Mouse (Mus musculus) kidney, embryonic 15.5 days (tissue): Measurements from ENCODE around the gene Otor. TPM values are rescaled to one million over a fixed set of nuclear protein-coding genes. Genes with fewer than 3 reads are reported as not detected.
A peak's percentile ranks its signal among the peaks of the same experiment; 100 is the strongest.

ENCODE experiments used
- ATAC-seq: fragments of 200-750 bp; cut with Nextera tagmentation; replicated peaks from 2 replicates; pipeline ENCODE4 v1.8.0; 2017; ENCODE audit warnings: moderate TSS enrichment; ENCODE audit not compliant: low FRiP score
- H3K27ac ChIP-seq: fragments of 300-500 bp; sonication (generic); 2 replicates; pipeline ENCODE4 v1.5.1; 2015; ENCODE audit warnings: mild to moderate bottlenecking, inconsistent platforms
- H3K27me3 ChIP-seq: fragments of 300-500 bp; sonication (generic); 2 replicates; pipeline ENCODE4 v1.6.1; 2015; ENCODE audit warnings: inconsistent platforms
- H3K36me3 ChIP-seq: fragments of 300-500 bp; sonication (generic); 2 replicates; pipeline ENCODE4 v1.6.1; 2015; ENCODE audit warnings: inconsistent platforms
- H3K4me1 ChIP-seq: fragments of 300-500 bp; sonication (generic); 2 replicates; pipeline ENCODE4 v1.6.1; 2015; ENCODE audit warnings: inconsistent platforms
- H3K4me2 ChIP-seq: fragments of 300-500 bp; sonication (generic); 2 replicates; pipeline ENCODE4 v1.6.1; 2015; ENCODE audit warnings: moderate library complexity, mild to moderate bottlenecking, inconsistent platforms
- H3K4me3 ChIP-seq: fragments of 300-500 bp; sonication (generic); replicated peaks from 2 replicates; pipeline ENCODE4 v1.5.1; 2015; ENCODE audit warnings: mild to moderate bottlenecking, inconsistent platforms
- H3K9ac ChIP-seq: fragments of 300-500 bp; sonication (generic); 2 replicates; pipeline ENCODE4 v1.6.1; 2015; ENCODE audit warnings: mild to moderate bottlenecking, inconsistent platforms
- H3K9me3 ChIP-seq: fragments of 300-500 bp; sonication (generic); replicated peaks from 2 replicates; pipeline ENCODE4 v1.6.1; 2016; ENCODE audit warnings: inconsistent platforms
- WGBS: fragments of 180-500 bp; shearing (Covaris S2); methylation state at CpG from one replicate; pipeline ENCODE4 v1.1.7; 2015; ENCODE audit warnings: mixed read lengths; 5-methylcytosine and 5-hydroxymethylcytosine counted together
- polyA plus RNA-seq: library from polyadenylated mRNA; unstranded; fragments of >200 nt; fragmentation: Nextera tagmentation; extraction: Ambion mirVana; gene quantifications from 2 replicates; pipeline ENCODE4 v1.2.1, GENCODE M21; 2015

Otor gene
- polyA plus RNA-seq, 1 experiment from 2014 or later = 0.32 TPM

- 50% methylated on average over 3 of the region's 3 CpGs for WGBS
- H3K27ac ChIP-seq = peak overlapping the region; percentile 66
- no peaks in the 10 kb centered on the region for H3K9me3 ChIP-seq
- no peak overlapping the region for H3K9ac ChIP-seq
- H3K4me2 ChIP-seq = no peak overlapping the region
- H3K27me3 ChIP-seq = no peaks in the 10 kb centered on the region
- H3K4me1 ChIP-seq = no peaks in the 10 kb centered on the region
- no peak; the same call in 1 of the 2 replicates for ATAC-seq
- no peaks in the 10 kb centered on the region for H3K36me3 ChIP-seq
- H3K4me3 ChIP-seq = no peak overlapping the region
These were observed 3.4 kb downstream of the Otor start for GRCm38 (mm10) chr2:143081693-143082092.

GRCm38 (mm10) chr2:143084852-143085397, 6.7 kb downstream of the Otor start:
- Histone ChIP-seq H3K9ac (no peak overlapping the region), H3K27ac (no peak overlapping the region), H3K36me3 (no peaks in the 10 kb centered on the region), H3K4me1 (no peaks in the 10 kb centered on the region), H3K4me3 (no peak overlapping the region), H3K4me2 (no peak overlapping the region), H3K9me3 (no peaks in the 10 kb centered on the region), H3K27me3 (no peaks in the 10 kb centered on the region)
- 62% methylated on average over 2 of the region's 2 CpGs for WGBS
- no peak for ATAC-seq

GRCm38 (mm10) chr2:143089866-143090265, 11.6 kb downstream of the Otor start:
- WGBS = 51% methylated on average over 8 of the region's 8 CpGs
- H3K9ac ChIP-seq = no peak overlapping the region
- H3K9me3 ChIP-seq = no peaks in the 10 kb centered on the region
- H3K4me1 ChIP-seq = no peaks in the 10 kb centered on the region
- no peaks in the 10 kb centered on the region for H3K36me3 ChIP-seq
- H3K4me3 ChIP-seq = no peak overlapping the region
- H3K4me2 ChIP-seq = no peak overlapping the region
- H3K27me3 ChIP-seq = 0 out of 2 replicates have a peak, but pooled peaks cover 4% of the 10 kb centered on the region
- ATAC-seq = no peak
- no peak overlapping the region for H3K27ac ChIP-seq

GRCm38 (mm10) chr2:143093726-143094125, 15.5 kb downstream of the Otor start:
- H3K4me3 ChIP-seq = no peak overlapping the region
- no peak overlapping the region for H3K9ac ChIP-seq
- H3K4me1 ChIP-seq = no peaks in the 10 kb centered on the region
- no peak overlapping the region for H3K27ac ChIP-seq
- H3K9me3 ChIP-seq = no peaks in the 10 kb centered on the region
- H3K27me3 ChIP-seq = 0 out of 2 replicates have a peak, but pooled peaks cover 4% of the 10 kb centered on the region
- WGBS = 18% methylated on average over 6 of the region's 6 CpGs
- H3K4me2 ChIP-seq = no peak overlapping the region
- H3K36me3 ChIP-seq = no peaks in the 10 kb centered on the region
- ATAC-seq = peak; percentile 92

- Histone ChIP-seq H3K9me3 (no peaks in the 10 kb centered on the region), H3K4me2 (no peak overlapping the region), H3K9ac (no peak overlapping the region), H3K27ac (no peak overlapping the region), H3K4me3 (no peak overlapping the region), H3K4me1 (no peaks in the 10 kb centered on the region), H3K27me3 (0 out of 2 replicates have a peak, but pooled peaks cover 4% of the 10 kb centered on the region), H3K36me3 (no peaks in the 10 kb centered on the region)
- 62% methylated on average over 6 of the region's 6 CpGs for WGBS
- ATAC-seq = no peak
These were observed 16.5 kb downstream of the Otor start for GRCm38 (mm10) chr2:143094761-143095160.

GRCm38 (mm10) chr2:143097170-143097569, 18.9 kb downstream of the Otor start:
- Histone ChIP-seq H3K9ac (no peak overlapping the region), H3K27ac (no peak overlapping the region), H3K4me3 (no peak overlapping the region), H3K4me2 (no peak overlapping the region), H3K36me3 (no peaks in the 10 kb centered on the region), H3K27me3 (0 out of 2 replicates have a peak, but pooled peaks cover 4% of the 10 kb centered on the region), H3K4me1 (no peaks in the 10 kb centered on the region), H3K9me3 (no peaks in the 10 kb centered on the region)
- no peak for ATAC-seq
- WGBS = 79% methylated on average over 1 of the region's 1 CpGs

- H3K27ac ChIP-seq = no peak overlapping the region
- no peaks in the 10 kb centered on the region for H3K36me3 ChIP-seq
- H3K4me3 ChIP-seq = no peak overlapping the region
- no peak for ATAC-seq
- no peaks in the 10 kb centered on the region for H3K4me1 ChIP-seq
- H3K4me2 ChIP-seq = no peak overlapping the region
- no peaks in the 10 kb centered on the region for H3K27me3 ChIP-seq
- 88% methylated on average over 1 of the region's 1 CpGs for WGBS
- no peak overlapping the region for H3K9ac ChIP-seq
- H3K9me3 ChIP-seq = no peaks in the 10 kb centered on the region
These were observed 35.6 kb downstream of the Otor start for GRCm38 (mm10) chr2:143113859-143114258.

GRCm38 (mm10) chr2:143114716-143115115, 36.4 kb downstream of the Otor start:
- no peaks in the 10 kb centered on the region for H3K36me3 ChIP-seq
- H3K4me1 ChIP-seq = no peaks in the 10 kb centered on the region
- H3K9me3 ChIP-seq = no peaks in the 10 kb centered on the region
- no peak overlapping the region for H3K4me3 ChIP-seq
- 75% methylated on average over 4 of the region's 4 CpGs for WGBS
- no peak overlapping the region for H3K4me2 ChIP-seq
- H3K27me3 ChIP-seq = no peaks in the 10 kb centered on the region
- no peak overlapping the region for H3K9ac ChIP-seq
- H3K27ac ChIP-seq = no peak overlapping the region
- no peak for ATAC-seq

- WGBS = 54% methylated on average over 3 of the region's 3 CpGs
These were observed 39.2 kb downstream of the Otor start for GRCm38 (mm10) chr2:143117453-143117852.

GRCm38 (mm10) chr2:143118221-143118620, 39.9 kb downstream of the Otor start:
- Histone ChIP-seq H3K4me1 (no peaks in the 10 kb centered on the region), H3K9ac (no peak overlapping the region), H3K27me3 (no peaks in the 10 kb centered on the region), H3K27ac (no peak overlapping the region), H3K36me3 (no peaks in the 10 kb centered on the region), H3K4me3 (no peak overlapping the region), H3K4me2 (no peak overlapping the region), H3K9me3 (no peaks in the 10 kb centered on the region)
- ATAC-seq = no peak
- 69% methylated on average over 7 of the region's 7 CpGs for WGBS

More at GRCm38 (mm10) chr2:143117453-143117852, 39.2 kb downstream of the Otor start:
- Histone ChIP-seq H3K27me3 (no peaks in the 10 kb centered on the region), H3K4me3 (no peak overlapping the region), H3K36me3 (no peaks in the 10 kb centered on the region), H3K27ac (no peak overlapping the region), H3K4me2 (no peak overlapping the region), H3K9me3 (no peaks in the 10 kb centered on the region), H3K9ac (no peak overlapping the region), H3K4me1 (no peaks in the 10 kb centered on the region)
- no peak for ATAC-seq

GRCm38 (mm10) chr2:143131098-143131646, 52.9 kb downstream of the Otor start:
- no peak overlapping the region for H3K4me3 ChIP-seq
- no peaks in the 10 kb centered on the region for H3K9me3 ChIP-seq
- H3K4me1 ChIP-seq = no peaks in the 10 kb centered on the region
- no peak overlapping the region for H3K9ac ChIP-seq
- no peak for ATAC-seq
- no peak overlapping the region for H3K4me2 ChIP-seq
- no peaks in the 10 kb centered on the region for H3K27me3 ChIP-seq
- H3K36me3 ChIP-seq = no peaks in the 10 kb centered on the region
- 72% methylated on average over 5 of the region's 5 CpGs for WGBS
- no peak overlapping the region for H3K27ac ChIP-seq
